Mouse (Mus musculus): Measurements from ENCODE around the gene Bak1.

DNA sequence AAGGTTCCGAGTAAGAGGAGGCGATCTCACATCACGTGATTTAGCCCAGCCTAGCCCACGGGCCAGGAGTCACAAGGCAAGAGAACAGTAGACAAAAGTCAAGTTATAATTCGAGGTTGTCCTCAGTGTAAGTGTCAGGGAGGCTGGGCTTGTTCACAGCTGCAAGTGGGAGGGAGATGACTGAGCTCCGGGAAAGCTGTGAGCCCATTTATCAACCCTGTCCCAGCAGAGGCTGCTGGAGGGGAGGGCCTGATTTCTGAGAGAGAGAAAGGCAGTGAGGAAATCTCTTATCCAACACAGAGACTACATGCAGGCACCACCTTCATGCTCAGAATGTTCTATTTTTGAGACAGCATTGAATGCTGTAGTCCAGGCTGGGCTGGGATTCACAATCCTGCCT is 15.9 kb downstream of the Bak1 start:
- TF ChIP-seq CTCF (IDR thresholded peaks at IDR 0.05 in 2 of 3, conservative IDR thresholded peaks at IDR 0.05 in 1 of 3; ENCODE audit: control insufficient read depth in 1 of 3, insufficient read depth in 1 of 3, low read depth in 2 of 3, low read length in 3 of 3, poor library complexity in 1 of 3, severe bottlenecking in 1 of 3) (no peak), MAFK (IDR thresholded peaks at IDR 0.05; ENCODE audit: borderline replicate concordance, low read depth, low read length) (no peak), POLR2AphosphoS2 (IDR thresholded peaks at IDR 0.05; ENCODE audit: low read length) (no peak), CHD1 (IDR thresholded peaks at IDR 0.05; ENCODE audit: low read depth, low read length) (no peak), GATA1 (IDR thresholded peaks at IDR 0.05; ENCODE audit: low read depth, low read length) (no peak), ZC3H11A (IDR thresholded peaks at IDR 0.05; ENCODE audit: low read depth, low read length) (no peak), POLR2A (IDR thresholded peaks at IDR 0.05; ENCODE audit: control insufficient read depth in 1 of 2, insufficient read depth in 1 of 2, low read depth in 1 of 2, low read length in 2 of 2, poor library complexity in 1 of 2) (no peak; a peak in 2 of 4 replicates)

Data from MEL (cell line).